ENCODE assay signal across 32 mouse cellular contexts in genomic region chr13:30747068-30747467, GRCm38 (mm10). TPM values are rescaled to one million over a fixed set of nuclear protein-coding genes. Genes with fewer than 3 reads are reported as not detected.
"Had no signal": no experiment of that assay in that cellular context is flagged by ENCODE, and none has a peak within 500 bp of the region (broad histone marks: within the 10 kb centered on the region; RNA-seq: fewer than 3 reads in every experiment).

No protein-coding gene starts in this region.

- H3K9ac ChIP-seq: limb, embryonic 12.5 days; limb, embryonic 13.5 days; limb, embryonic 15.5 days; liver, embryonic 12.5 days; liver, embryonic 13.5 days; liver, embryonic 14.5 days; liver, embryonic 15.5 days; liver, postnatal 0 days; lung, embryonic 14.5 days; lung, embryonic 15.5 days; midbrain, embryonic 12.5 days; midbrain, embryonic 13.5 days; midbrain, embryonic 15.5 days had no signal

- H3K27ac ChIP-seq: limb, embryonic 10.5 days; limb, embryonic 12.5 days; limb, embryonic 13.5 days; limb, embryonic 15.5 days; liver, embryonic 12.5 days; liver, embryonic 13.5 days; liver, embryonic 14.5 days; liver, embryonic 15.5 days; lung, embryonic 15.5 days; macrophage; midbrain, embryonic 10.5 days; midbrain, embryonic 12.5 days; midbrain, embryonic 13.5 days; midbrain, embryonic 15.5 days had no signal

- H3K36me3 ChIP-seq: limb, embryonic 10.5 days; limb, embryonic 12.5 days; limb, embryonic 13.5 days; limb, embryonic 15.5 days; liver, embryonic 12.5 days; liver, embryonic 13.5 days; liver, embryonic 15.5 days; lung, embryonic 15.5 days; midbrain, embryonic 10.5 days; midbrain, embryonic 12.5 days; midbrain, embryonic 13.5 days; midbrain, embryonic 15.5 days had no signal

- H3K9me3 ChIP-seq: limb, embryonic 10.5 days; limb, embryonic 12.5 days; limb, embryonic 13.5 days; limb, embryonic 15.5 days; liver, embryonic 12.5 days; liver, embryonic 13.5 days; liver, embryonic 15.5 days; lung, embryonic 15.5 days; megakaryocyte, embryonic 14.5 days; midbrain, embryonic 10.5 days; midbrain, embryonic 12.5 days; midbrain, embryonic 13.5 days; midbrain, embryonic 15.5 days had no signal

- H3K4me3 ChIP-seq: limb, embryonic 10.5 days; limb, embryonic 12.5 days; limb, embryonic 13.5 days; limb, embryonic 15.5 days; liver, embryonic 12.5 days; liver, embryonic 13.5 days; liver, embryonic 15.5 days; lung, embryonic 15.5 days; megakaryocyte, embryonic 14.5 days; midbrain, embryonic 10.5 days; midbrain, embryonic 12.5 days; midbrain, embryonic 13.5 days; midbrain, embryonic 15.5 days; myocyte had no signal

- H3K4me2 ChIP-seq: limb, embryonic 12.5 days; limb, embryonic 13.5 days; limb, embryonic 15.5 days; liver, embryonic 11.5 days; liver, embryonic 12.5 days; liver, embryonic 13.5 days; liver, embryonic 15.5 days; lung, embryonic 14.5 days; lung, embryonic 15.5 days; midbrain, embryonic 11.5 days; midbrain, embryonic 12.5 days; midbrain, embryonic 13.5 days; midbrain, embryonic 15.5 days had no signal

- DNase-seq: liver; liver, embryonic 13.5 days; liver, postnatal 0 days; lung, adult 18-20 months; lung, adult 2 months; lung, embryonic 14.5 days; lung, postnatal 10 days; lung, postnatal 14 days; lung, postnatal 36 days; lung, postnatal 4 days; midbrain, embryonic 14.5 days had no signal

- ATAC-seq: liver, embryonic 12.5 days; liver, postnatal 0 days; lung, postnatal 0 days; midbrain, embryonic 13.5 days; midbrain, embryonic 15.5 days; midbrain, embryonic 16.5 days had no signal

RNA-seq across cellular contexts. Expression of gene Irf4, which starts 2.0 kb away (rescaled TPM):
- polyA plus RNA-seq: limb, embryonic 10.5 days; limb, embryonic 11.5 days; limb, embryonic 12.5 days; liver, embryonic 12.5 days; midbrain, embryonic 10.5 days; neural tube, embryonic 11.5 days had no signal
